Comparison of ENCODE assay signal across 8 mouse cellular contexts in the genomic region with DNA sequence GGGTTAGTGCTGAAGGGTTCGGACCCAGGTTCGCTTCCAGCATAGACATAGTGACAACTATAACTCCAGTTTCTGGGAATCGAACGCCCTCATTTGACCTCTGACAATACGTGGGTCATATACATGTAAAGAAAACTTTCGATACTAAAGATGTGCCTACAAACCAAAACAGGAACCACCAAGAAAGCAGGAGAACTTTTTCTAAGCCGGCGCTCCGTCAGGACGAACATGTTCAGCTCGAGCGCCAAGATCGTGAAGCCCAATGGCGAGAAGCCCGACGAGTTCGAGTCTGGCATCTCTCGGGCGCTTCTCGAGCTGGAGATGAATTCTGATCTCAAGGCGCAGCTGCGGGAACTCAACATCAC. TPM values are rescaled to one million over a fixed set of nuclear protein-coding genes. Genes with fewer than 3 reads are reported as not detected.
DNase-seq lines count a peak whose midpoint lies in the region; ATAC-seq lines count a peak whose summit lies in the region.

No protein-coding gene starts in this region.

- peak overlapping the region; percentile 80 for H3K4me2 ChIP-seq in heart, embryonic 13.5 days
- peak overlapping the region; percentile 96 for H3K4me2 ChIP-seq in limb, embryonic 11.5 days (ENCODE audit: low read depth, severe bottlenecking)
- peak overlapping the region; percentile 95 for H3K4me2 ChIP-seq in midbrain, embryonic 15.5 days

- peak; percentile 49 for DNase-seq in adrenal gland, postnatal 14 days
- DNase-seq in adrenal gland, postnatal 4 days (ENCODE audit: low spot score in 2 of 2): no peak
- peak; percentile 62 for DNase-seq in limb, embryonic 11.5 days (ENCODE audit: low spot score)
- no peak for DNase-seq in right cerebral cortex, postnatal 10 days (ENCODE audit: low spot score in 2 of 2)
- DNase-seq in left cerebral cortex, adult 11 months (ENCODE audit: low spot score): no peak

- H3K36me3 ChIP-seq in heart, embryonic 13.5 days: peaks cover 46% of the 10 kb centered on the region
- peaks cover 3% of the 10 kb centered on the region; the same call in 1 of the 2 replicates for H3K36me3 ChIP-seq in limb, embryonic 11.5 days (ENCODE audit: control insufficient read depth, insufficient read depth, low read length)
- 0 out of 2 replicates have a peak, but pooled peaks cover 3% of the 10 kb centered on the region for H3K36me3 ChIP-seq in midbrain, embryonic 15.5 days (replicated peaks)

- H3K4me3 ChIP-seq in brown adipose tissue, adult 24 weeks (ENCODE audit: insufficient read depth, low read depth, low read length): peak overlapping the region; percentile 60
- peak overlapping the region; percentile 72 for H3K4me3 ChIP-seq in heart, embryonic 13.5 days
- peak overlapping the region; percentile 60 for H3K4me3 ChIP-seq in limb, embryonic 11.5 days (ENCODE audit: low read depth, low read length)
- peak overlapping the region; percentile 78 for H3K4me3 ChIP-seq in midbrain, embryonic 15.5 days

- WGBS in heart, embryonic 13.5 days: under 1% methylated on average over 22 of the region's 22 CpGs
- under 1% methylated on average over 22 of the region's 22 CpGs for WGBS in limb, embryonic 11.5 days
- WGBS in midbrain, embryonic 15.5 days: 1% methylated on average over 22 of the region's 22 CpGs

- H3K4me1 ChIP-seq in brown adipose tissue, adult 24 weeks (ENCODE audit: control insufficient read depth, insufficient read depth, insufficient read length, low read length): peaks cover 10% of the 10 kb centered on the region
- H3K4me1 ChIP-seq in heart, embryonic 13.5 days: peaks cover 34% of the 10 kb centered on the region
- peaks cover 17% of the 10 kb centered on the region for H3K4me1 ChIP-seq in limb, embryonic 11.5 days (ENCODE audit: control insufficient read depth, insufficient read depth, low read length)
- H3K4me1 ChIP-seq in midbrain, embryonic 15.5 days: peaks cover 33% of the 10 kb centered on the region

- no peaks in the 10 kb centered on the region for H3K9me3 ChIP-seq in heart, embryonic 13.5 days
- no peaks in the 10 kb centered on the region for H3K9me3 ChIP-seq in limb, embryonic 11.5 days (ENCODE audit: control insufficient read depth, low read length)
- H3K9me3 ChIP-seq in midbrain, embryonic 15.5 days: no peaks in the 10 kb centered on the region

- no peaks in the 10 kb centered on the region for H3K27me3 ChIP-seq in heart, embryonic 13.5 days (replicated peaks)
- H3K27me3 ChIP-seq in limb, embryonic 11.5 days (ENCODE audit: control insufficient read depth, insufficient read depth, low read length): no peaks in the 10 kb centered on the region
- no peaks in the 10 kb centered on the region for H3K27me3 ChIP-seq in midbrain, embryonic 15.5 days (replicated peaks)

- H3K27ac ChIP-seq in brown adipose tissue, adult 24 weeks (replicated peaks; ENCODE audit: low read depth, low read length): peak overlapping the region; percentile 67
- peak overlapping the region; percentile 87 for H3K27ac ChIP-seq in heart, embryonic 13.5 days (replicated peaks)
- no peak overlapping the region for H3K27ac ChIP-seq in limb, embryonic 11.5 days (replicated peaks; ENCODE audit: low read depth, low read length)
- H3K27ac ChIP-seq in midbrain, embryonic 15.5 days: peak overlapping the region; percentile 20; the same call in 1 of the 2 replicates

- peak overlapping the region; percentile 86 for H3K9ac ChIP-seq in heart, embryonic 13.5 days
- peak overlapping the region; percentile 38 for H3K9ac ChIP-seq in limb, embryonic 11.5 days (ENCODE audit: low read length)
- peak overlapping the region; percentile 41 for H3K9ac ChIP-seq in midbrain, embryonic 15.5 days

- no peak for ATAC-seq in heart, embryonic 13.5 days (ENCODE audit: extremely low read depth, insufficient number of reproducible peaks, low FRiP score, low TSS enrichment)
- no peak for ATAC-seq in limb, embryonic 11.5 days (ENCODE audit: insufficient number of reproducible peaks, low FRiP score, low TSS enrichment, low read depth)
- ATAC-seq in midbrain, embryonic 15.5 days (replicated peaks): no peak

RNA-seq across cellular contexts. Expression of a gene that starts 0.5 kb away (rescaled TPM):
- 42.5 and 44.9 TPM in 2 replicates for total RNA-seq in adrenal gland, postnatal 14 days (2021)
- total RNA-seq in adrenal gland, postnatal 4 days (2021): 10 to 100 TPM; 52.4 to 54.0 TPM
- 31.1 and 45.9 TPM in 2 replicates for polyA plus RNA-seq in brown adipose tissue, adult 24 weeks (2012; ENCODE audit: insufficient read depth, insufficient read length, missing spikeins)
- polyA plus RNA-seq in heart, embryonic 13.5 days (2015; fragmentation: Nextera tagmentation; extraction: Ambion mirVana): 16.4 and 18.4 TPM in 2 replicates
- polyA plus RNA-seq in limb, embryonic 11.5 days (2014; fragmentation: Nextera tagmentation; extraction: Ambion mirVana): 20.4 and 21.4 TPM in 2 replicates
- polyA plus RNA-seq in midbrain, embryonic 15.5 days (2015; fragmentation: Nextera tagmentation; extraction: Ambion mirVana): 66.9 and 68.2 TPM in 2 replicates

RNA-seq across cellular contexts. Expression of a gene that starts 12.2 kb away (rescaled TPM):
- total RNA-seq in adrenal gland, postnatal 14 days (2021): 414 and 471 TPM in 2 replicates
- total RNA-seq in adrenal gland, postnatal 4 days (2021): 100 to 1,000 TPM; 549 to 594 TPM
- 66.8 and 89.9 TPM in 2 replicates for polyA plus RNA-seq in brown adipose tissue, adult 24 weeks (2012; ENCODE audit: insufficient read depth, insufficient read length, missing spikeins)
- 113 and 114 TPM in 2 replicates for polyA plus RNA-seq in heart, embryonic 13.5 days (2015; fragmentation: Nextera tagmentation; extraction: Ambion mirVana)
- polyA plus RNA-seq in limb, embryonic 11.5 days (2014; fragmentation: Nextera tagmentation; extraction: Ambion mirVana): 150 TPM in 2 replicates
- polyA plus RNA-seq in midbrain, embryonic 15.5 days (2015; fragmentation: Nextera tagmentation; extraction: Ambion mirVana): 15.1 and 16.7 TPM in 2 replicates

RNA-seq across cellular contexts. Expression of a gene that starts 27.5 kb away (rescaled TPM):
- total RNA-seq in adrenal gland, postnatal 14 days (2021): 0.38 and 0.85 TPM in 2 replicates
- 1 to 10 TPM; 1.2 to 3.3 TPM for total RNA-seq in adrenal gland, postnatal 4 days (2021)
- polyA plus RNA-seq in brown adipose tissue, adult 24 weeks (2012; ENCODE audit: insufficient read depth, insufficient read length, missing spikeins): not detected in 2 replicates
- polyA plus RNA-seq in heart, embryonic 13.5 days (2015; fragmentation: Nextera tagmentation; extraction: Ambion mirVana): 0.12 and 0.23 TPM in 2 replicates
- 0.11 and 0.24 TPM in 2 replicates for polyA plus RNA-seq in limb, embryonic 11.5 days (2014; fragmentation: Nextera tagmentation; extraction: Ambion mirVana)
- 0.13 and 0.17 TPM in 2 replicates for polyA plus RNA-seq in midbrain, embryonic 15.5 days (2015; fragmentation: Nextera tagmentation; extraction: Ambion mirVana)

RNA-seq across cellular contexts. Expression of a gene that starts 27.6 kb away (rescaled TPM):
- total RNA-seq in adrenal gland, postnatal 14 days (2021): 30.1 and 35.9 TPM in 2 replicates
- 10 to 100 TPM; 27.9 to 34.5 TPM for total RNA-seq in adrenal gland, postnatal 4 days (2021)
- polyA plus RNA-seq in brown adipose tissue, adult 24 weeks (2012; ENCODE audit: insufficient read depth, insufficient read length, missing spikeins): 11.5 and 13.6 TPM in 2 replicates
- 21.8 and 24.2 TPM in 2 replicates for polyA plus RNA-seq in heart, embryonic 13.5 days (2015; fragmentation: Nextera tagmentation; extraction: Ambion mirVana)
- polyA plus RNA-seq in limb, embryonic 11.5 days (2014; fragmentation: Nextera tagmentation; extraction: Ambion mirVana): 31.1 and 35.3 TPM in 2 replicates
- 18.8 and 19.1 TPM in 2 replicates for polyA plus RNA-seq in midbrain, embryonic 15.5 days (2015; fragmentation: Nextera tagmentation; extraction: Ambion mirVana)

RNA-seq across cellular contexts. Expression of a gene that starts 27.6 kb away (rescaled TPM):
- 7.2 and 11.6 TPM in 2 replicates for total RNA-seq in adrenal gland, postnatal 14 days (2021)
- total RNA-seq in adrenal gland, postnatal 4 days (2021): 10 to 100 TPM; 16.3 to 16.4 TPM
- 0.95 and 2.3 TPM in 2 replicates for polyA plus RNA-seq in brown adipose tissue, adult 24 weeks (2012; ENCODE audit: insufficient read depth, insufficient read length, missing spikeins)
- polyA plus RNA-seq in heart, embryonic 13.5 days (2015; fragmentation: Nextera tagmentation; extraction: Ambion mirVana): 5.5 TPM in 2 replicates
- 6.5 and 11.5 TPM in 2 replicates for polyA plus RNA-seq in limb, embryonic 11.5 days (2014; fragmentation: Nextera tagmentation; extraction: Ambion mirVana)
- 11.3 and 11.8 TPM in 2 replicates for polyA plus RNA-seq in midbrain, embryonic 15.5 days (2015; fragmentation: Nextera tagmentation; extraction: Ambion mirVana)

Comparison
In these comparisons a context has a peak if more than half of its experiments do, and no peak if none do; other contexts are left out.
1. DNase-seq: peak in adrenal gland, postnatal 14 days (single experiment) and limb, embryonic 11.5 days (single experiment); none in adrenal gland, postnatal 4 days (0 of 2), right cerebral cortex, postnatal 10 days (0 of 2) and left cerebral cortex, adult 11 months (single experiment).
2. Peak in every context shown above with its lines, with median percentiles within 50 percentile points of each other: H3K4me3 ChIP-seq, H3K4me2 ChIP-seq and H3K9ac ChIP-seq.